In the genomic region with DNA sequence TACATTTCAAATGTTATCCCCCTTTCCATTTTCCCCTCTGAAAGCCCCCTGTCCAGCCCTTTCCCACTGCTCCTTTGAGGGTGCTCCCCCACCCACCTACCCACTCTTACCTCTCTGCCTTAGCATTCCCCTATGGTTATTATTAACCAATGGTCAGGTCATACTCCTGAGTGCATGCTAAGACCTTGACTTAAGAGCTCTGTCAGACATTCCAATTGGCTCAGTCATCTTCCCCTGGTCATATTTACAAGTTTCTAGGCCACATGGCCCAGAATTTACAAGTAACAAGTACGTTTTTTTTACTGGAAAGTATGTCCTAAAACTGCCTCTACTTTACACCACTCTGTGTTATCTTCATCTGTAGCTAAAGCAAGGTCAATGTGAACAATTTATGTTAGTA, we compare ENCODE assay signal across 19 mouse cellular contexts.
DNase-seq lines count a peak whose midpoint lies in the region; ATAC-seq and TF ChIP-seq lines count a peak whose summit lies in the region.
"Had no signal": no experiment of that assay in that cellular context is flagged by ENCODE, and none has a peak within 500 bp of the region (broad histone marks: within the 10 kb centered on the region; RNA-seq: fewer than 3 reads in every experiment).

No protein-coding gene starts in this region.

- TF ChIP-seq CTCF in Patski (IDR thresholded peaks at IDR 0.05) = no peak

- in situ Hi-C loops in Patski (cut with MboI; ENCODE audit: low pct_unique_long_range_greater_than_20kb) = no loop called here

- H3K27me3 ChIP-seq in Patski = no peaks in the 10 kb centered on the region
- H3K27me3 ChIP-seq: CH12.LX had no signal

- peak; percentile 98 for ATAC-seq in Patski
- ATAC-seq: activated CD4-positive, CD25-positive, alpha-beta regulatory T cell, adult 4 months; CD4-positive, CD25-positive, alpha-beta regulatory T cell, adult 4 months had no signal

- intact Hi-C loops in left cerebral cortex, postnatal 4 days (cut with DNase I) = no loop called here

- DNase-seq in 3T3-L1 (ENCODE audit: low read depth, low spot score) (peak; percentile 80), Patski (ENCODE audit: low read depth, low spot score) (peak; percentile 50)
- DNase-seq in spleen, postnatal 10 days (ENCODE audit: low spot score in 2 of 2) = no peak
- no peak for DNase-seq in left cerebral cortex, postnatal 4 days
- DNase-seq: adrenal gland, adult 2 months; adrenal gland, adult 8-10 months; adrenal gland, postnatal 10 days; adrenal gland, postnatal 14 days; adrenal gland, postnatal 25 days; adrenal gland, postnatal 36 days; B cell, adult 2 months; cerebellum, adult 11 months; cerebellum, adult 11-12 months; cerebellum, adult 18-20 months; cerebellum, adult 2 months; cerebellum, adult 8-10 months had no signal

- POLR2A ChIA-PET in Patski (lab: Charles Lee) = no interaction called here

- CTCF ChIA-PET in Patski (lab: Charles Lee) = no interaction called here

Comparison
In these comparisons a context has a peak if more than half of its experiments do, and no peak if none do; other contexts are left out.
1. DNase-seq: peak in 3T3-L1 (single experiment) and Patski (single experiment); none in spleen, postnatal 10 days (0 of 2) and left cerebral cortex, postnatal 4 days (single experiment).